Mouse (Mus musculus): ENCODE measurements at regions not wholly inside any gene's neighbourhood (a gene's known extent, or its start where the extent isn't known, plus 50 kb on each side); places are given as distances from the start of the nearest gene placed in this dataset.

GRCm38 (mm10) chr11:8068873-8069272 lies 595.5 kb downstream of the Tns3 start:
- 25% methylated on average over 3 of the region's 3 CpGs for WGBS
- Histone ChIP-seq H3K9me3 (ENCODE audit: control insufficient read depth, low read length) (no peaks in the 10 kb centered on the region), H3K4me2 (ENCODE audit: low read depth) (no peak overlapping the region), H3K9ac (ENCODE audit: low read length) (no peak overlapping the region), H3K27ac (ENCODE audit: low read depth, low read length) (no peak overlapping the region), H3K27me3 (ENCODE audit: control insufficient read depth, insufficient read depth, low read length) (no peaks in the 10 kb centered on the region), H3K4me1 (ENCODE audit: control insufficient read depth, insufficient read depth, low read length) (no peaks in the 10 kb centered on the region), H3K36me3 (ENCODE audit: control insufficient read depth, insufficient read depth, low read length) (no peaks in the 10 kb centered on the region), H3K4me3 (ENCODE audit: low read depth, low read length) (no peak overlapping the region)
- DNase-seq (ENCODE audit: low spot score) = peak; percentile 23
- 0 out of 2 replicates have a peak, but pooled peaks have one; percentile 33 for ATAC-seq (ENCODE audit: insufficient read depth, low FRiP score, low TSS enrichment)

- H3K27me3 ChIP-seq (ENCODE audit: control insufficient read depth, insufficient read depth, low read length) = no peaks in the 10 kb centered on the region
- no peak for ATAC-seq (ENCODE audit: insufficient read depth, low FRiP score, low TSS enrichment)
Measured at GRCm38 (mm10) chr11:8067330-8067729, 597.0 kb downstream of the Tns3 start.

DNA sequence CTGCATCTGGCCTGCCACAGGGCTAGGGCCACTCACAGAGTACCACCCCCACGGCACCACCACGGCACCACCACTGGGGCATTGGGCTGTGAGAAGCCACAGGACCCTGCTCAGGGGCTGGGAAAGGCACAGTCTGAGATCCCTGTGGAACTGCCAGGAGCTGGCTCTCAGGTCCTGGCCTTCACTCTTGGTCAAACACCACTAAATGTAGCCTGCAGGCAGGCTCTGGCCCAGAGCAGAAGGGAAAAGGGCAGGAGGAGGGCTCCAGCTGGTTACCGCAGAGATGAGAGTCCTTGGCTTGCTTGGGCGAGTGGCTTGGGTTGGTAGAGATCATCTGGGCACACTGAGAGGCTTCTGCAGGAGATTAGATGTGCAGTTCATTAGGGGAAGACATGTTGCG lies 598.5 kb downstream of the Tns3 start:
- no peaks in the 10 kb centered on the region for H3K9me3 ChIP-seq (ENCODE audit: control insufficient read depth, low read length)
- H3K27me3 ChIP-seq (ENCODE audit: control insufficient read depth, insufficient read depth, low read length) = no peaks in the 10 kb centered on the region
- ATAC-seq (ENCODE audit: insufficient read depth, low FRiP score, low TSS enrichment) (no peak), DNase-seq (ENCODE audit: low spot score) (no peak)
- H3K4me3 ChIP-seq (ENCODE audit: low read depth, low read length) = no peak overlapping the region
- no peak overlapping the region for H3K27ac ChIP-seq (ENCODE audit: low read depth, low read length)
- WGBS = 81% methylated on average over 5 of the region's 5 CpGs
- H3K36me3 ChIP-seq (ENCODE audit: control insufficient read depth, insufficient read depth, low read length) = no peaks in the 10 kb centered on the region
- H3K9ac ChIP-seq (ENCODE audit: low read length) = no peak overlapping the region
- no peak overlapping the region for H3K4me2 ChIP-seq (ENCODE audit: low read depth)
- no peaks in the 10 kb centered on the region for H3K4me1 ChIP-seq (ENCODE audit: control insufficient read depth, insufficient read depth, low read length)

More at GRCm38 (mm10) chr11:8067330-8067729, 597.0 kb downstream of the Tns3 start:
- whole genome bisulfite sequencing = 91% methylated on average over 4 of the region's 4 CpGs
- H3K4me3 ChIP-seq (ENCODE audit: low read depth, low read length) = no peak overlapping the region
- no peak overlapping the region for H3K4me2 ChIP-seq (ENCODE audit: low read depth)
- DNase-seq (ENCODE audit: low spot score) = no peak
- H3K9ac ChIP-seq (ENCODE audit: low read length) = no peak overlapping the region
- no peaks in the 10 kb centered on the region for H3K9me3 ChIP-seq (ENCODE audit: control insufficient read depth, low read length)
- H3K36me3 ChIP-seq (ENCODE audit: control insufficient read depth, insufficient read depth, low read length) = no peaks in the 10 kb centered on the region
- H3K27ac ChIP-seq (ENCODE audit: low read depth, low read length) = no peak overlapping the region
- no peaks in the 10 kb centered on the region for H3K4me1 ChIP-seq (ENCODE audit: control insufficient read depth, insufficient read depth, low read length)

DNA sequence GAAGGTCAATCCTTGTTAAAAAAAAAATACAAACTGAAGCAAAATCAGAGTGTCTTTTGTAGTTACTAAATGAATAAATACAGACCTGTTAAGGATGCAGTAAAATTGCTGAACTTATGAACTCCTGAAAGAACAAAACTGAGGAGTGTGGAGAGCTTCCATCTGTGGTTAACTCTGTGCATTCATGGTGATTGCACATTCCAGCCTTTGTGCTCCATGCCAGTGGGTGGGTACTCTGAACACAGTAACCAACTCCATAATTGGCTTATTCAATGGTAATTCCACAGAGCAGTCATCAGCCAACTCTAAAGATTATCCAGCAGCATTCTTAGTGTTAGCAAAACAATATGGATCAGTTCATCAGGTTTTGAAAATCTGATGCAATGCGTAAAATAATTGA lies 599.2 kb downstream of the Tns3 start:
- Histone ChIP-seq H3K27me3 (ENCODE audit: control insufficient read depth, insufficient read depth, low read length) (no peaks in the 10 kb centered on the region), H3K9me3 (ENCODE audit: control insufficient read depth, low read length) (no peaks in the 10 kb centered on the region), H3K36me3 (ENCODE audit: control insufficient read depth, insufficient read depth, low read length) (no peaks in the 10 kb centered on the region), H3K4me3 (ENCODE audit: low read depth, low read length) (no peak overlapping the region), H3K4me1 (ENCODE audit: control insufficient read depth, insufficient read depth, low read length) (no peaks in the 10 kb centered on the region), H3K27ac (ENCODE audit: low read depth, low read length) (no peak overlapping the region), H3K9ac (ENCODE audit: low read length) (no peak overlapping the region), H3K4me2 (ENCODE audit: low read depth) (no peak overlapping the region)
- WGBS = 89% methylated on average over 1 of the region's 1 CpGs
- ATAC-seq (ENCODE audit: insufficient read depth, low FRiP score, low TSS enrichment) = no peak
- DNase-seq (ENCODE audit: low spot score) = no peak

- H3K4me3 ChIP-seq (ENCODE audit: low read depth, low read length) = no peak overlapping the region
- no peak overlapping the region for H3K4me2 ChIP-seq (ENCODE audit: low read depth)
- no peak overlapping the region for H3K27ac ChIP-seq (ENCODE audit: low read depth, low read length)
- H3K36me3 ChIP-seq (ENCODE audit: control insufficient read depth, insufficient read depth, low read length) = no peaks in the 10 kb centered on the region
- WGBS = 78% methylated on average over 3 of the region's 3 CpGs
- no peak overlapping the region for H3K9ac ChIP-seq (ENCODE audit: low read length)
- no peaks in the 10 kb centered on the region for H3K4me1 ChIP-seq (ENCODE audit: control insufficient read depth, insufficient read depth, low read length)
- DNase-seq (ENCODE audit: low spot score) = no peak
- H3K9me3 ChIP-seq (ENCODE audit: control insufficient read depth, low read length) = no peaks in the 10 kb centered on the region
- ATAC-seq (ENCODE audit: insufficient read depth, low FRiP score, low TSS enrichment) = no peak
- no peaks in the 10 kb centered on the region for H3K27me3 ChIP-seq (ENCODE audit: control insufficient read depth, insufficient read depth, low read length)
Measured at GRCm38 (mm10) chr11:8061989-8062388, 602.3 kb downstream of the Tns3 start.

DNA sequence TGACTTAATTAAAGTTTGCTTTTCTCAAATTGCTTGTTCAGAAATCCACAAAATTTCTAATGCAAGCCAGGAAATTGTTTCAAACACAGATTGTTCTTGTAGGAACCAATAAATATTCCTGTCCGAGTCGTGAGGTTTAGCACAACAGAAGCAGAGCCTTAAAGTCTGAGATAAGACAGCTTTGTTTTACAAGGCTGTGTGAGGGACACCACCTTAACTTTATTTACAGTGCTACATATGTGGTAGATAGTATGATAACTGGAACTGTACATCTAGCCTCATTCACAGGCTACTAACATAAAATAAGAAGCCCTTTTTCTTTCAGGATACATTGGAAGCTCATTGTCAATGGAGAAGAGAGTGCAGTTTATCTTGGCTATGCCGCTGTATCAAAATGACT lies 602.8 kb downstream of the Tns3 start:
- H3K9me3 ChIP-seq (ENCODE audit: control insufficient read depth, low read length) = no peaks in the 10 kb centered on the region
- no peak overlapping the region for H3K27ac ChIP-seq (ENCODE audit: low read depth, low read length)
- H3K36me3 ChIP-seq (ENCODE audit: control insufficient read depth, insufficient read depth, low read length) = no peaks in the 10 kb centered on the region
- DNase-seq (ENCODE audit: low spot score) (no peak), ATAC-seq (ENCODE audit: insufficient read depth, low FRiP score, low TSS enrichment) (no peak)
- no peak overlapping the region for H3K4me3 ChIP-seq (ENCODE audit: low read depth, low read length)
- H3K4me2 ChIP-seq (ENCODE audit: low read depth) = no peak overlapping the region
- no peaks in the 10 kb centered on the region for H3K27me3 ChIP-seq (ENCODE audit: control insufficient read depth, insufficient read depth, low read length)
- no peak overlapping the region for H3K9ac ChIP-seq (ENCODE audit: low read length)
- 92% methylated on average over 3 of the region's 3 CpGs for WGBS
- no peaks in the 10 kb centered on the region for H3K4me1 ChIP-seq (ENCODE audit: control insufficient read depth, insufficient read depth, low read length)

DNA sequence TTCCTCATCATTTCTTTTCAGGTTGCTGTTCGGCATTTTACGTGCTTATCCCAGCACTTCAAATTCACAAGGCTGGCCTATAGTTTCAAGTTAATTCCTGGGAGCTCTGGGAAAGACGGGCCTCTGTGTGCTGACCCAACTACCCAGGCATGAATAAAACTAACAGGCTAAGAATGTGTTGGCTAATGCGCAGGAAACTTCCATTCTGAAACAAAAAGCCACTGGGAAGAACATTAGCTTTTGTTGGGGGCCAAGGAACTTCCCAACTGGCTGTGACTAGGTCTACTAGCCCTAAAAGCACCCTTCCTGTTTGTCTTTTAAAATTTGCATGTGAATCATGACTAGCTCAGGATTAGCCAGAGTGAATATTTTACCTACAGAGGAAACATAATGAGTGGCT lies 612.8 kb downstream of the Tns3 start:
- Histone ChIP-seq H3K9me3 (ENCODE audit: control insufficient read depth, low read length) (no peaks in the 10 kb centered on the region), H3K27ac (ENCODE audit: low read depth, low read length) (no peak overlapping the region), H3K4me1 (ENCODE audit: control insufficient read depth, insufficient read depth, low read length) (no peaks in the 10 kb centered on the region), H3K27me3 (ENCODE audit: control insufficient read depth, insufficient read depth, low read length) (no peaks in the 10 kb centered on the region), H3K4me2 (ENCODE audit: low read depth) (no peak overlapping the region), H3K4me3 (ENCODE audit: low read depth, low read length) (no peak overlapping the region), H3K36me3 (ENCODE audit: control insufficient read depth, insufficient read depth, low read length) (no peaks in the 10 kb centered on the region), H3K9ac (ENCODE audit: low read length) (no peak overlapping the region)
- no peak for DNase-seq (ENCODE audit: low spot score)
- WGBS = 39% methylated on average over 4 of the region's 4 CpGs
- ATAC-seq (ENCODE audit: insufficient read depth, low FRiP score, low TSS enrichment) = no peak

- no peak overlapping the region for H3K4me2 ChIP-seq (ENCODE audit: low read depth)
- H3K27ac ChIP-seq (ENCODE audit: low read depth, low read length) = no peak overlapping the region
- H3K4me3 ChIP-seq (ENCODE audit: low read depth, low read length) = no peak overlapping the region
- DNase-seq (ENCODE audit: low spot score) (no peak), ATAC-seq (ENCODE audit: insufficient read depth, low FRiP score, low TSS enrichment) (no peak)
- no peaks in the 10 kb centered on the region for H3K36me3 ChIP-seq (ENCODE audit: control insufficient read depth, insufficient read depth, low read length)
- no peak overlapping the region for H3K9ac ChIP-seq (ENCODE audit: low read length)
- 85% methylated on average over 3 of the region's 3 CpGs for WGBS
- no peaks in the 10 kb centered on the region for H3K9me3 ChIP-seq (ENCODE audit: control insufficient read depth, low read length)
- H3K4me1 ChIP-seq (ENCODE audit: control insufficient read depth, insufficient read depth, low read length) = no peaks in the 10 kb centered on the region
- no peaks in the 10 kb centered on the region for H3K27me3 ChIP-seq (ENCODE audit: control insufficient read depth, insufficient read depth, low read length)
Measured at GRCm38 (mm10) chr11:8045086-8045485, 619.2 kb downstream of the Tns3 start.

GRCm38 (mm10) chr11:8030119-8030518 lies 634.2 kb downstream of the Tns3 start:
- no peaks in the 10 kb centered on the region for H3K36me3 ChIP-seq (ENCODE audit: control insufficient read depth, insufficient read depth, low read length)
- H3K4me2 ChIP-seq (ENCODE audit: low read depth) = no peak overlapping the region
- H3K9ac ChIP-seq (ENCODE audit: low read length) = no peak overlapping the region
- ATAC-seq (ENCODE audit: insufficient read depth, low FRiP score, low TSS enrichment) (no peak), DNase-seq (ENCODE audit: low spot score) (no peak)
- no peaks in the 10 kb centered on the region for H3K4me1 ChIP-seq (ENCODE audit: control insufficient read depth, insufficient read depth, low read length)
- 78% methylated on average over 2 of the region's 2 CpGs for WGBS
- no peak overlapping the region for H3K27ac ChIP-seq (ENCODE audit: low read depth, low read length)
- no peak overlapping the region for H3K4me3 ChIP-seq (ENCODE audit: low read depth, low read length)
- no peaks in the 10 kb centered on the region for H3K9me3 ChIP-seq (ENCODE audit: control insufficient read depth, low read length)
- no peaks in the 10 kb centered on the region for H3K27me3 ChIP-seq (ENCODE audit: control insufficient read depth, insufficient read depth, low read length)

Data from neural tube, embryonic 11.5 days (tissue).